Mouse (Mus musculus) lung, embryonic 14.5 days (tissue): Measurements from ENCODE around the gene Uchl4. TPM values are rescaled to one million over a fixed set of nuclear protein-coding genes. Genes with fewer than 3 reads are reported as not detected.

Experiments used
- ATAC-seq: fragments of 200-750 bp; cut with Nextera tagmentation; 2 replicates; pipeline ENCODE4 v1.8.0; 2017; ENCODE audit warnings: mild to moderate bottlenecking, moderate TSS enrichment, moderate library complexity; ENCODE audit not compliant: insufficient read depth
- DNase-seq: peaks from one replicate; pipeline ENCODE4 v3.0.0-alpha.2; 2015
- H3K27ac ChIP-seq: fragments of 300-500 bp; sonication (generic); 2 replicates; pipeline ENCODE4 v1.5.1; 2014; ENCODE audit warnings: low read depth, mild to moderate bottlenecking, moderate library complexity
- H3K27me3 ChIP-seq: fragments of 300-500 bp; sonication (generic); 2 replicates; pipeline ENCODE4 v1.6.1; 2014; ENCODE audit warnings: low read length, control low read depth; ENCODE audit not compliant: insufficient read depth
- H3K36me3 ChIP-seq: fragments of 300-500 bp; sonication (generic); 2 replicates; pipeline ENCODE4 v1.6.1; 2014; ENCODE audit warnings: control low read depth; ENCODE audit not compliant: insufficient read depth
- H3K4me1 ChIP-seq: fragments of 300-500 bp; sonication (generic); 2 replicates; pipeline ENCODE4 v1.6.1; 2014; ENCODE audit warnings: antibody characterized with exemption, control low read depth; ENCODE audit not compliant: insufficient read depth
- H3K4me2 ChIP-seq: fragments of 300-500 bp; sonication (generic); 2 replicates; pipeline ENCODE4 v1.6.1; 2014; ENCODE audit warnings: mild to moderate bottlenecking
- H3K4me3 ChIP-seq: fragments of 300-500 bp; sonication (generic); 2 replicates; pipeline ENCODE4 v1.5.1; 2014; ENCODE audit warnings: low read depth, low read length
- H3K9ac ChIP-seq: fragments of 300-500 bp; sonication (generic); 2 replicates; pipeline ENCODE4 v1.6.1; 2014
- H3K9me3 ChIP-seq: fragments of 300-500 bp; sonication (generic); 2 replicates; pipeline ENCODE4 v1.6.1; 2016; ENCODE audit warnings: low read depth, low read length, control low read depth
- CTCF ChIP-seq: IDR thresholded peaks from 2 replicates; pipeline ENCODE4 v1.5.1; 2016; ENCODE audit warnings: antibody characterized with exemption, low read depth
- WGBS: fragments of 180-500 bp; shearing (Covaris S2); extraction: QIAGEN DNeasy Blood & Tissue Kit; methylation state at CpG from one replicate; pipeline ENCODE4 v1.1.7; 2014; 5-methylcytosine and 5-hydroxymethylcytosine counted together
- polyA plus RNA-seq: library from polyadenylated mRNA; unstranded; fragments of >200 nt; fragmentation: Nextera tagmentation; extraction: Ambion mirVana; gene quantifications from 2 replicates; pipeline ENCODE4 v1.2.1, GENCODE M21; 2014

Uchl4 gene
- polyA plus RNA-seq, 1 experiment from 2014 or later, result 3.6 TPM

GRCm38 (mm10) chr9:64231674-64232073 is 3.3 kb upstream of the Uchl4 start:
- DNase-seq (no peak), ATAC-seq (no peak)
- no peak for TF ChIP-seq CTCF
- Histone ChIP-seq H3K4me3 (no peak overlapping the region), H3K27me3 (no peaks in the 10 kb centered on the region), H3K27ac (peak overlapping the region; percentile 70), H3K4me1 (peaks cover 20% of the 10 kb centered on the region), H3K9me3 (no peaks in the 10 kb centered on the region), H3K9ac (0 out of 2 replicates have a peak overlapping the region, but pooled peaks have one; percentile 15), H3K4me2 (no peak overlapping the region), H3K36me3 (no peaks in the 10 kb centered on the region)
- 61% methylated on average over 3 of the region's 3 CpGs for WGBS

GRCm38 (mm10) chr9:64232257-64232957 is 2.6 kb upstream of the Uchl4 start:
- no peaks in the 10 kb centered on the region for H3K36me3 ChIP-seq
- H3K4me3 ChIP-seq, result no peak overlapping the region
- H3K9ac ChIP-seq, result no peak overlapping the region
- peak overlapping the region; percentile 1; the same call in 1 of the 2 replicates for H3K4me2 ChIP-seq
- H3K9me3 ChIP-seq, result no peaks in the 10 kb centered on the region
- ATAC-seq, result peak; percentile 64; the same call in 1 of the 2 replicates
- no peak for TF ChIP-seq CTCF
- peaks cover 20% of the 10 kb centered on the region for H3K4me1 ChIP-seq
- WGBS, result 27% methylated on average over 9 of the region's 9 CpGs
- no peaks in the 10 kb centered on the region for H3K27me3 ChIP-seq
- peak; percentile 82 for DNase-seq
- peak overlapping the region; percentile 70 for H3K27ac ChIP-seq

- Histone ChIP-seq H3K4me2 (0 out of 2 replicates have a peak overlapping the region, but pooled peaks have one; percentile 39), H3K9me3 (no peaks in the 10 kb centered on the region), H3K27me3 (no peaks in the 10 kb centered on the region), H3K4me3 (no peak overlapping the region), H3K9ac (no peak overlapping the region), H3K4me1 (peaks cover 20% of the 10 kb centered on the region), H3K36me3 (no peaks in the 10 kb centered on the region), H3K27ac (peak overlapping the region; percentile 89)
- no peak for TF ChIP-seq CTCF
- DNase-seq (peak; percentile 94), ATAC-seq (peak; percentile 87)
- 33% methylated on average over 5 of the region's 5 CpGs for WGBS
Observed at GRCm38 (mm10) chr9:64233656-64234055, 1.3 kb upstream of the Uchl4 start.

- Histone ChIP-seq H3K27me3 (no peaks in the 10 kb centered on the region), H3K27ac (no peak overlapping the region), H3K36me3 (no peaks in the 10 kb centered on the region), H3K4me1 (peaks cover 25% of the 10 kb centered on the region), H3K4me2 (no peak overlapping the region), H3K9ac (no peak overlapping the region), H3K4me3 (no peak overlapping the region), H3K9me3 (no peaks in the 10 kb centered on the region)
- no peak for TF ChIP-seq CTCF
- ATAC-seq (no peak), DNase-seq (no peak)
- 95% methylated on average over 7 of the region's 7 CpGs for WGBS
Observed at GRCm38 (mm10) chr9:64236056-64236455, 1.1 kb downstream of the Uchl4 start.

GRCm38 (mm10) chr9:64240116-64240515 is 5.1 kb downstream of the Uchl4 start:
- Histone ChIP-seq H3K27ac (no peak overlapping the region), H3K27me3 (no peaks in the 10 kb centered on the region), H3K9ac (no peak overlapping the region), H3K4me1 (peaks cover 6% of the 10 kb centered on the region), H3K36me3 (peaks cover 4% of the 10 kb centered on the region; the same call in 1 of the 2 replicates), H3K4me2 (peak overlapping the region; percentile 25; the same call in 1 of the 2 replicates), H3K4me3 (no peak overlapping the region), H3K9me3 (no peaks in the 10 kb centered on the region)
- DNase-seq (no peak), ATAC-seq (no peak)
- TF ChIP-seq CTCF, result no peak
- 19% methylated on average over 2 of the region's 2 CpGs for WGBS

- Histone ChIP-seq H3K36me3 (peaks cover 6% of the 10 kb centered on the region; the same call in 1 of the 2 replicates), H3K27ac (no peak overlapping the region), H3K4me3 (no peak overlapping the region), H3K4me1 (peaks cover 6% of the 10 kb centered on the region; the same call in 1 of the 2 replicates), H3K4me2 (peak overlapping the region; percentile 25; the same call in 1 of the 2 replicates), H3K27me3 (no peaks in the 10 kb centered on the region), H3K9ac (no peak overlapping the region), H3K9me3 (no peaks in the 10 kb centered on the region)
- DNase-seq (peak; percentile 70), ATAC-seq (no peak; the same call in 1 of the 2 replicates)
- WGBS, result 21% methylated on average over 8 of the region's 8 CpGs
- TF ChIP-seq CTCF, result no peak
Observed at GRCm38 (mm10) chr9:64240681-64241080, 5.7 kb downstream of the Uchl4 start.

GRCm38 (mm10) chr9:64242381-64242831 is 7.4 kb downstream of the Uchl4 start:
- Histone ChIP-seq H3K36me3 (peaks cover 14% of the 10 kb centered on the region; the same call in 1 of the 2 replicates), H3K4me3 (no peak overlapping the region), H3K9me3 (no peaks in the 10 kb centered on the region), H3K4me2 (no peak overlapping the region), H3K27ac (no peak overlapping the region), H3K9ac (no peak overlapping the region), H3K27me3 (no peaks in the 10 kb centered on the region), H3K4me1 (peaks cover 6% of the 10 kb centered on the region; the same call in 1 of the 2 replicates)
- ATAC-seq, result no peak
- whole genome bisulfite sequencing, result 61% methylated on average over 6 of the region's 6 CpGs
- peak; percentile 39 for DNase-seq
- TF ChIP-seq CTCF, result no peak
